Mouse (Mus musculus) cortical plate, adult 2 months (tissue): ENCODE measurements around the gene Hsd17b6.

ENCODE experiments used
- CTCF ChIP-seq: fragments of 200-500 bp; IDR thresholded peaks from 2 replicates; pipeline ENCODE4 v1.5.1; 2011; ENCODE audit warnings: mild to moderate bottlenecking, control low read depth, low read length; ENCODE audit not compliant: insufficient read depth; ENCODE audit errors: extremely low read depth
- POLR2A ChIP-seq: fragments of 200-500 bp; IDR thresholded peaks from 2 replicates; pipeline ENCODE4 v1.6.1; 2011; ENCODE audit warnings: mild to moderate bottlenecking, low read length, control low read depth; ENCODE audit not compliant: insufficient read depth; ENCODE audit errors: extremely low read depth

DNA sequence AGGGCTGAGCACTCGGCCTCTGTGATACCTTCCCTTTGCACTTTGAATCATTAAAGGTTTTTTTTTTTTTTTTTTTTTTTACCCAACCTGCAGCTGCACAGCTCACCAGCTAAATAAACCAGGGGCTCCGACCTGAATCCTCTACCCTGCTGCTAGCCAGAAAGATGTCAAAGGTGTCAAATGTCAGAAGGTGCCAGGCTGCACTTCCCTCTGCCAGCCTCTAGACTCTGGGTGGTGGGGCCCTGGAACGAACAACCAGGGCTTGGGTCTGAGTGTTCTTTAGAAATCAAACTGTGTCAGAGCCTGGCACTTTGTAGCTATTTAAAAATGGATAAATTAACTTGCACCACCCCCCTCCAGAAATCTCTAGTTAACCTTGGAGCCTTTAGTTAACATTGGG is 45.0 kb downstream of the Hsd17b6 start:
- no peak for TF ChIP-seq CTCF
- no peak for TF ChIP-seq POLR2A
